Mouse (Mus musculus): Measurements from ENCODE around the gene Gnaq.
"Not testable (repeated sequence)": the region's sequence is repeated elsewhere in the genome, so short reads cannot be mapped to it uniquely, and the experiment has no call there.

Gnaq gene

DNA sequence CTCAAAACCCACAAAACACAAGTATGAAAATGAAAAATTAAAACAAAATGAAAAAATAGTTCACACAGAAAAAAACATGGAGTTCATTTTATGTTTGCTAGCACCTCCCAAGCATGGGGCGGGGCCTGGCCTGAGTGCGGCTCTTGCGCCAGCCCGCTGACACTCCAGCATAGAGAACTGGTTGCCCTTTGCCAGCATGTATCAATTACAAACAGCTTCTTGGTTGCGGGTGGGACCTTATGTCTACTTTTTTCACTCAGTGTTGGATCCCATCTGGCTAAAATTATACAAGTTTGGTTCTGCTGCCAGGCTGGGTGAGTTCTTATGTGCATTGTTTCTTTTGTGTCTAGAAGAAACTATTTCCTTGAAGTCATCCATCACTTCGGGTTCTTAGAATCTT, 14.8 kb downstream of the Gnaq start:
- in situ Hi-C loops (cut with MboI) = no loop called here

DNA sequence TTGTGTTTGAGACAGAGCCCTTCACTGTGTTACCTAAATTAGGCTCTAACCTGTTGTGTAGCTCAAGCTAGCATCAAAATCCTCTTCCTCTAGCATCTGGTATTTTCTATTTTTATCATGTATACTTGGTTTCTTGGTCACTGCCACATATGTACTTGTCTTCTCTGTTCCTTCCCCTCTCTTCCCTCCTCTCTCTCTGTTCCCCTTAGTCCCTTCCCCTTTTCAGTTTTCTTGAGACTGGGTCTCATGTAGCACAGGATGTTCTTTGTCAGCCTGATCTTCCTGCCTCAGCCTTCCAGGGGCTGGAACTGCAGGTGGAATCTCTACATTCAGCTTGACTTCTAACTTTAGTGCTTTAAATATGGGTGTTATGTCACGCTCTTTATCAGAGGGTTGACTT, 16.5 kb downstream of the Gnaq start:
- in situ Hi-C loops (cut with MboI) = no loop called here

DNA sequence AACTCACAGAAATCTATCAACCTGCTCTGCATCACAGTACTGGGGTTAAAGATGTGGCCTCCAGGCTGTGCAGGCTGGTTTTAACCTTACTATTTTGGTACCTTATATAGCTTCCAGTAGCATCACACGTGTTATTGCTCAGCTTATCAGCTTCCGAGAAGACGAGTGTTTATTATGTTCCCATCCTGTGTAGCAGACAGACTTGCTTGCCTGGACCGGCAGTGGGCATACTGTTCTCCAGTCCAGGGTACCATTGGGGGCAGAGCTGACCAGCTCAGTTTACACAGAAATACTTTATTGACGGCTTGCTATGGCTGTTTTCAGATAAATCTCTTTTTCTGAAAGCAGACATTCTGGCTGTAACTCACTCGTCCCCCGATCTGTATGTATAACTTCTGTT, 17.7 kb downstream of the Gnaq start:
- in situ Hi-C loops (cut with MboI) = no loop called here

DNA sequence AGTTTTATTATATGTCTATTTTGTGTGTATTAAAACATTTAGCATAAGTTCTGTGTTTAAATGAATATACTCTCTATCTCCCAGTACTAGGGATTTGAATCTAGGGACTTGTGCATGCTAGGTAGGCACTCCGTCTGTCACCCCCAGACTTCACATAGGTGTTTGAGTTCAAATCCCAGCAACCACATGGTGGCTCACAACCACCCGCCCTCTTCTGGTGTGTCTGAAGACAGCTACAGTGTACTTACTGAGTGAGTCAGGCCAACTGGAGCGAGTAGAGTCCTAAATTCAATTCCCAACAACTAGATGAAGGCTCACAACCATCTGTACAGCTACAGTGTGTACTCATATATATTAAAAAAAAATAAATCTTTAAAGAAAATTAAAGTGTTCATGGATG, 21.2 kb downstream of the Gnaq start:
- in situ Hi-C loops (cut with MboI) = no loop called here

DNA sequence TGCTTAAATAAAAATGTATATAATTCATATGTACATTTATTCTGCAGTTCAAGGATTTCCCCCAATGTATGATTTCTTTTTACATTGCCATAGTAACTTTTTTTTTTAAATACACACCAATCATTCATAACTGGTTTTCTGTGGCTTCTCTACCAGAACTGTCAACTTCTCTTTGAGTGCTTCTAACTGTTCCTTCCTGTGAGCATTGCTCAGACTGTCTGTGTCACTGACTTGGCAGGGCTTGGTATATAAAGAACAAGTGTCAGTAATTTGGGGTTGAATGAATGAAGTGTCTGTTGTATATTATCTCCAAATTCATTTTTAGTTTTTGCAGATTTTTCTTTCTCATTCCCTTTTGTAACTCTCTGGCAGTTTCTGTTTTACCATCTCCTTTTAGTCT, 21.8 kb downstream of the Gnaq start:
- in situ Hi-C loops (cut with MboI) = no loop called here

DNA sequence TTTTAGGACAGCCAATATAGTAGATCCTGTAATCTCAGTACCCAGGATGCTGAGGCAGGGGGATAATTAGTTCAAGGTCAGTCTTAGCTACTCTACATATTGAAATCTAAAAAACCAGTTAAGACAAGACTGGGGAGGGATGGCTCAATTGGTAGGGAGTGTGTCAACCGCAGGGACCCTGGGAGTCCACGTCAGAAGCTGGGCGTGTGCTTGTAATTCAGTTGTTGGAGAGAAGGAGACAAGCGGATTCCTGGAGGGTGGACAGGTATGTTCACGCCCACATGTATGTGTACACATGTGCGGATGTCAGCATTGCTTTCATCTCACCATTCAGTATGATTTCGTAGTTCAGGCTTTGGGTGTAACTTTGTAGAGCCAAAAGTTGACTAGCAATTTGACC, 24.5 kb downstream of the Gnaq start:
- in situ Hi-C loops (cut with MboI) = no loop called here

DNA sequence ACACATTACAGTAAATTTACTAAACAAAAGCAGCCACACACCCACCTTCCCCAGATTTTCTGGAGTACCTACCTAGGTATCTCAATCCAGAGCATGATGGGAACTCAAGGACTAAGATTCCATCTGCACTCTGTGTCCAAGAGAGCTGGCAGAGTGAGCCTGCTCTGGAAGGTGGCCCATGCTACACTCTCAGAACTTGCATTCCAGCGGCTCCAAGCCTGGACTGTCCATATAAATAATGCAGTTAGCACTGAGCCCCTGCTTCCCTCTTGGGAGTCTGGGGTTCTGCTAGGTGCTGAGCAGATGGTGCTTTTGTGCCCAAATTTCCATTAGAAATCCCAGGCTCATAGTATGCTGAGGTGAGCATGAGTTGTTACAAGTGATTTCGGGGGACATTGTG, 28.1 kb downstream of the Gnaq start:
- in situ Hi-C loops (cut with MboI) = no loop called here

DNA sequence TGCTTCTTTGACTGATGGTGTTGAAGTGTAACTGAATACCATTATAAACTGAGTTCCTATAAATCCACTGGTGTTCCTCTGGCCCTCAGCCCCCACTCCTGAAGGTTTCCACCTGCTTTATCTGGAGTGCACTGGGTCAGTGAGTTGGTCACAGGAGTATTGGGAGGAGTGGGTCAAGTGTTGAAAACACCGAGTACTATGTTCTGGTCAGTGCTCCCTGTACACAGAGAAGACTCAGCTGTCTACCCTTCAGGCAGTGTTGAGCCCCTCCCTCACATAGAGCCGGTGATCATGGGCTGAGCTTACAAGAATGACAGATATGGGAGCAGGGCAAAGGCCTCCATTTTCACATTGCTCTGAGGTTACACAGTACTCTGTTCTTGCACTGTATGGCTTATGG, 28.6 kb downstream of the Gnaq start:
- in situ Hi-C loops (cut with MboI) = no loop called here

DNA sequence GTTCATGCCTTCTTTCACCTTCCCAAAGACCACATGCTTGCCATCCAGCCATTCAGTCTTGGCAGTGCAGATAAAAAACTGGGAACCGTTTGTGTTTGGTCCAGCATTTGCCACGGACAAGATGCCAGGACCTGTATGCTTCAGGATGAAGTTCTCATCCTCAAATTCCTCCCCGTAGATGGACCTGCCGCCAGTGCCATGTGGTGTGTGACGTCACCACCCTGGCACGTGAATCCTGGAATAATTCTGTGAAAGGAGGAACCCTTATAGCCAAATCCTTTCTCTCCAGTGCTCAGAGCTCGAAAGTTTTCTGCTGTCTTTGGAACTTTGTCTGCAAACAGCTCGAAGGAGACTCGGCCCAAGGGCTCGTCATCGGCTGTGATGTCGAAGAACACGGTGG, 31.8 kb downstream of the Gnaq start:
- in situ Hi-C loops (cut with MboI) = not testable (repeated sequence)

DNA sequence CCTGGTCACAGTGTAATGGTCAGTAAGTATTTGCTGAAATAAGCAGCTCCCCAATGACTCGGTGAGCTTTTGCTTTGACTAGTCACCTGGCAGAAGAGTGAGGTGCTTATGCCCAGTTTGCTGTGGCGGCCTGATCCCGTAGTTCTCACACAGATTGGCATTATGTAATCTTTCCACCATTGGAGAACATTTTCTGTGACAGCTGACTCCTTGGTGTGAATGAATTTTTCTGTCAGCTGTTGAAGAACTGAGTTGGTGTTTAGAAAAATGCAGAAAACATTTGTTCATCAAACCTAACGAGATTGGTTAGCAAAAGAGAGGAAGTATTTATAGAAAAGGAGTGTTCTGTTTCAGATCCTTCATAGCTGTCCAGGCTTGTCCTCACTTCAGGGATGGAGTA, 34.6 kb downstream of the Gnaq start:
- in situ Hi-C loops (cut with MboI) = no loop called here

DNA sequence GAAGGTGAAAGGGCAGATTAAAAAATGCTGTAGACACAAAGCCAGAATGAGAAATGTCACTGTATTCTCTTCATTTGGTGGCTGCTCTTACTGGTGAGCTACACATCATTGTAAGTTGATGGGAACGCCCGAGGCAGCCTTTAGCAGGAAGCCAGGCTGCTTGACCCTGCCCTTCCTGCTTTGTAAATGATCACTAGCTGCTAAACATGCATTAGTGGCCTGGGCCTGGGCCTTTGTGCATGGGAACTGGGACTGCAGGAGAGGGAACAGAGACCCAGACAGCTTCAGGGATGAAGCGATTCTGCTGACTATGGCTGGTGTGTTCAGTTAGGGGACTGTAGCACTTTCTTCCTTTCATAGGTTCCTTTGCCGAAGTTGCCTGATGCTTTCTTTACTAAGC, 35.6 kb downstream of the Gnaq start:
- in situ Hi-C loops (cut with MboI) = no loop called here

DNA sequence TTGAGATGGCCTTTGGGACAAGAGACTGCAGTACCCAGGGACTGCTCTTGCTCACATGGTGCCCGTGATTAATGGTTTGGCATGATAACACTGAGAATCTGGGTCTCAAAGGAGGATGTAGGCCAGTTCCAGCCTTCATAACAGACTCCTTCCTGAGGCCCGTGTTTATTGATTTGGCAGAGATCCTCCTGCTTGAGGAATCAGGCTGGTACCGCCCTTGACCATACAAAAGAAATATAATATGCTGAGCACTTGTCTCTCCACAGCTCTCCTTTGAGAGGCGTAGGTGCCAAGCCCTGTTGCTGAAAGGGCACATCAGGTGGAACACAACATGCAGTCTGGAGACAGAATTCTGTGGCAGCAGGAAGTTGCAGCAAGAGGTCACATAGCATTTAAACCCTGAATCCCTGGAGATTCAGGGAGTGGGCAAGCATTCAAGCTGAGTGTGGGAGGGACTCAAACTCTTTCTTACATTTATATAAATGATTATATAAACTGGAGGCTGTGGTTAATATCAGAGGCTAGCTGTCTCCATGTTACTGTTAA, 36.1 kb downstream of the Gnaq start:
- in situ Hi-C loops (cut with MboI) = no loop called here

DNA sequence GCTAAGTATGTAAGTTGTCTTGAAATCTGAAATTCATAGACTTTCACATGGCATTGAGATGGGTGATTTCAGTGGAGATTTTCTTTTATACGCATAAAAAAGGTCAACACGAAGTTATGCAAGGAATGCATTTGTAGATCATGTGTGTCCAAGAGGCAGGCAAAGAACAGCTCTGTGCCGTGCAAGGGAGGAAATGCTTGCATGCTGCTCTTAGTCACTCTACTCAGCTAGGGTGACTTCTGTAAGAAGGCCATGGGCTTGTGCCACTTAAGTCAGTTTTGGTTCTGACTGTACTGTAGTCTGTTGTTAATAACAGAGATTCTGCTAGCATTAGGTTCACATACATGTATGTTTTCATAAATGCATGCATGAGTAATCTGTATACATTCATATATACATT, 38.1 kb downstream of the Gnaq start:
- in situ Hi-C loops (cut with MboI) = no loop called here

DNA sequence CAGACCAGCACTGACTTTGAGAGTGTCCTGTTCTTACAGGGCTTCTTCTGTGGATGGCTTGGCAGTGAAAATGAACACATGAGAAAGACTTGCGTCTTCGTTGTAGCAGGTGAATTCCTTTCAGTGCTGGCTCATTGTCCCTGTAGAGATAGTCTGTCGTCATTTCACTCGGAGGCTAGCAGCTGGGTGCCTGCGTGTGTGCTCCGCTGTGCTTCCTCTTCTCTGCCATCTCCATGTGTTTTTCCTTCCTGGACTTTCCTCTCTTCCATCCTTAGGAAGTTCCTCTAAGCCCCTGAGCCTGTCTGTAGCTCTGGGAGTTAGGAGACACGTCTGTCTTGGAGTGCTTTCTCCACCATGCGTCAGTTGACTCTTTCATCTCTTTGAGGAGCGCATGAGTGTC, 41.1 kb downstream of the Gnaq start:
- in situ Hi-C loops (cut with MboI) = no loop called here

DNA sequence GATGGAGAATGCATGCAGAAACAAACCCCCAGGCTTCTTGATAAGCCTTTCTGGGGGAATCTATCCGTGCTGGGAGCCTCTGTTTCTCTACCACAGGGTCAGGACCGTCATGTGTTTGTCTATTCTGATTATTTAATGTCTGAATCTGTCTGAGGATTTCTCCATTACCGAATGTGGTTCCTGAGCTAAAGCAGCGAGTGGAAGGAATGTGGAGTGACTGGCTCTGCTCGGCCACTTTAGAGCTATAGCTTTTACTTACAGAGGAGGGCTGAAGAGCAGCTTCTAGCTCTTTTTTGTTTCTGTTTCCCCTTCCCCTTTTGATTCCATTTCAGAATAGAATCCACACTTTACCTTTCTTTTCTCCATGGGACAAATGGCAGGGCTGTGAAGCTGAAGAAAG, 43.8 kb downstream of the Gnaq start:
- in situ Hi-C loops (cut with MboI) = no loop called here

DNA sequence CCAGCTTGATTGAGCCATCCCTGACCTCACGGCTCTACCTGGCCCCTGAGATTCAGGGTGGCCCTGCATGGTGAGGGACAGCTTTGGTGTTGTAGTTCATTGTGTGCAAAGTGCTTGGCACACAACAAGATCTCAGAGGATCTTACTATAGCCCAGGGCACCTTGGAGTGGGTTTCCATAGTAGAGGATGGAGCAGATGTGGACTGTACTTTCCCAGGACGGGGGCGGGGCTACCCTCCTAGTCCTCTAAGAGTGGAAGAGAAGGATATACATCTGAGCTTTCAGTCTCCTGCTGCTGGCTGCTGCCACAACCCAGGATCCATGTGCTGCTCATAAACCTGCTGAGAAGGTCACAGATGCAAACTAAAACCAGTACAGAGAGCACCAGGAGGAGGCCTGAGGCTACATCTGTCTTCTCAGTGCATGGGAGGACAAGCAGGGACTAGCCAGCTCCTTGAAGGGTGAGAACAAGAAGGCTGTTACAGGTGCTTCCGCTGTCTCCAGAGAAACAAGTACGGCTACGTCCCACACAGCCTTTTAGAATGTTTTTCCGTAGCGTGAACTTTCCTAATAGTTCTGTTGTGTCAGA, 44.6 kb downstream of the Gnaq start:
- in situ Hi-C loops (cut with MboI) = no loop called here

DNA sequence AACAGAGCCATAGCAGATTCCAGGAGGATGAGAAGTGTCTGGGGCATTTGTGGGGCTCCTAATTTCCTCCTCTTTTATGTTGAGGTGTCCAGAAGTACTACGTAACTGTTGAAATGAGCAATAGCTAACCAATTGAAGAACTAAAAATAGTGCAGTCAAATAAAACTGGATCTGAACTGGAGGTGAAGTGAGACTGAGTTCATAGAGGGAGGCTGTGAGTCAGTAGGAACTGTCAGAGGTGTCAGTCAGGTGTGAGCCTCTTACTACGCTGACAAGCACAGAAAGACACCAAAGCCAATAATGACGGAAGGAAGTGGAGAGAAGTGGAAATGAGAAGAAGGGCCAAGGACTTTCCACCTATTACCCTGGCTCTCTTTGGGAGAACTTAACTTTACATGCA, 48.6 kb downstream of the Gnaq start:
- in situ Hi-C loops (cut with MboI) = no loop called here

DNA sequence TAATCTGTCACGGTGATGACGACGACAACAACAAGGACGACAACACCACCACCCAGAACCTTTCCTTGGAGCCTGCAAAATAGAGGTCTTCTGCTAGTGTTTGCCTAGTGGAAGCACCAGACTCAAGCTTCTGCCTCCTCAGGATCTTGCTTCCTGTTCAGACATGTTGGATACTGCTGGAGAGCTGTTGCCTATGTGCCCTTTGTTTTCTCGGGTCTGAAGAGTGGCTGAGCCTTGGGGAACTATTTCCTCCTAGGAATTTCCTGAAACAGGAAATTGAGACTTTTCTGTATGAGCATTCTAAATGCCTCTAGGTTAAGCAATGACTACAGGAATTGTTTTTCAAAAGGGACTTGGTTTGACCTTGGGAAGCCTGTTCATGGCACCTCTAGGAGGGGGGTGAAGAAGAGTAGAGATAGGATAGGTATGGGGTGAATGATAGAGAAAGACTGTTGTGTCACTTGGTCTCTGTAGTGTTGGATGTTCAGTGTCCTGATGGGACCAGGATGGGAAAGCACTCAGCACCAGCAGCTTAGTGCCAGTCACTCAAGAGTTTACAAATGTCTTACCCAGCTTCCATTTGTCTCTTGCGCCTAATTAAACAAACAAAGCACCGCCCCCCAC, 49.3 kb downstream of the Gnaq start:
- in situ Hi-C loops (cut with MboI) = no loop called here

DNA sequence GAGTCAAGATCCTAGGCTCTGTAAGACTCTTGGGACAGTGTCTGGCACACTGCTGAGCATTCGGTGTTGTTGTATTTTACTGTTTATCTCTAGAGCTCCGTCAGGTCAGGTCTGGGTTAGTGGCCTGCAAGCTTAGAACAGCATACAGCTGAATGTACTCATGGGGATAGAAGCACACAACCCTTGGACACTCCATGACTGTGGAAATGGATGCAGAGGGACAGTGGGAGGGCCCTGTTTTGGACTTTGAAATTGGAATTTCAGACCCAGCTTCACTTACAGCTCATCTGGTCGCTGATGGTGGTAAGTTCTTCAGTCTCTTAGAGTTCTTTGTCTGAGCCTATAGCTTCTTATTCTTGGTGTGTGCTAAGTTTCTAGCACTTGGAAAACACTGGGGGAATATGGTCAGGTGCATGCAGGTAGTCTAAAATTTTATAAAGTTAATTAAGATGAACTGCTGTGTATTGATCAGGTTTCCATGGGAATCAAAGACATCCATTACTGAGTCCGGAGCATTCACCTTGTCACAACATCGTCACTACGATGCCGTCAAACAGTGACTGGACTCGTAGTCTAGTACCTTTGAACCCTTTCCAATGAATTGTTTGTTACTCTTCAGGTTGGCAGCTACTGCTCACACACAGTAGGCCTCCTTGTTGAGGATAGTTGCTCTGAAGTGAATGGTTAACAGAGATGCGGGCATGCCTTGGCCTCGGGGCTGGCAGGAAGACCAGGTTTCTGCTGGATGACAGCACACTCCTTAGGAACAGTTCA, 51.1 kb downstream of the Gnaq start:
- in situ Hi-C loops (cut with MboI) = no loop called here

DNA sequence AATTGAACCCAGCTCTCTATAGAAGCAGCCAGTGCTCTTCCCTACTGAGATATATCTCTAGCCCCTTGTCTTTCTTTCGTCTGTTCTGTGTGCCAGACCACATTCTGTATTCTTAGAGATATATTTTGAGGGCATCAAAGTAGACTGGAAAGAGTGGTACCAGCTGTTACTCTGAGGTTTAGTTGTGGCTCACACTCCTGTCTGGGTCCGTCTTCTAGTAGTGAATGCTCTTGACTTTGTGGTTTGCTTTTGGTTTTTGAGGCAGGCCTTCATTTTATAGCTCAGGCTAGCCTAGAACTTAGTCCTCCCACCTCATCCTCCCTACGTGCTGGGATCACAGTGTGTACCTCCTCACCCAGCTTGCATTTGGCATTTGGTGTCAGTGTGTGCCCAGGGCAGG, 54.4 kb downstream of the Gnaq start:
- in situ Hi-C loops (cut with MboI) = no loop called here

DNA sequence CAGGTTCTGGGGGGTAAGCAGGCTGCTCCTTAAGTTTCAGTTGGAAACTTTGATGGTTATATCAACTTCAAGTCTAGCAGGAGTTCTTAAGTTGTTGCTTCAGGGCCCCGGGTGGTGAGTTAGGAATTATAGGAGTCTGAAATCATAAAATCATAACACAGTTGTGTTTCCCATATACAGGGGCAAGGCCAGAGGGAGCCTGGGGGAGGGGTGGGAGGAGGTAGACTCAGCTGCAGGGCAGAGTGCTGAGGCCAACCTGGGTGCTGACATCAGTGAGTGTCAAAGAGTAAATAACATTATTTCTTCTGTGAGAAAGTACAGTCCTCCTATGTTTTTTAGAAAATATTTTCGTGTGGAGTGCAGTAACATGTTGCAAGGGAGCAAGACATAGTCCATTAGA, 55.3 kb downstream of the Gnaq start:
- in situ Hi-C loops (cut with MboI) = no loop called here

DNA sequence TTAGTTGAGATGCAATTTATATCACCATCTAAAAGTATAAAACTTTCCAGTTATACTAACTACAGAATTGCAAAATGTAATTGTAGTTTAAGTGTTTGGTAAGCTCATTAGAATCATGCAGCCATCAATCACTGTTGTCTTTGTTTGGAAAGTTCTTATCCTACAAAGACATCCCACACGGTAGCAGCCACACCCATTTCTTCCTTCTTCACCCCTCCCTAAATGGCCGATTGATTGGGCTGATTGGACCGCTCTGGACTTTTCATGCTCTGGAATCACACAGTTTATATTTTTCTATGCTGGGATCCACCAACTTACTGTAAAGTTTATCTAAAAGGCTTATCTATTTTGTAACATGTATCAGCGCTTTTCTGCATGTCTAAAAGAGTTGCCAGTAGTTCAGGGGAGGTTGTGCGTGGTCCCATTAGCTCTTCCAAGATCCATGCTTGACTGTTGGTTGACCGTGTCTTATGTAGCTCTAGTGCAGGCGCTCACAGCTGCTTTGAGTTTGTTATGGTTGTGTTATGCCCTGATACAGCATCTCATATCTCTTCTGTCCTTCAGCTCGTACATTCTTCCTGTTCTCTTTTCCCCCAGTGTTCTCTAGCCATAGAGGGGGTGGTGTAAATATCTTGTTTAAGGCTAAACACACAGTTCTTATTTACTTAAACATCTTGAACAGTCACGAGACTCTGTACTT, 56.6 kb downstream of the Gnaq start:
- in situ Hi-C loops (cut with MboI) = no loop called here

DNA sequence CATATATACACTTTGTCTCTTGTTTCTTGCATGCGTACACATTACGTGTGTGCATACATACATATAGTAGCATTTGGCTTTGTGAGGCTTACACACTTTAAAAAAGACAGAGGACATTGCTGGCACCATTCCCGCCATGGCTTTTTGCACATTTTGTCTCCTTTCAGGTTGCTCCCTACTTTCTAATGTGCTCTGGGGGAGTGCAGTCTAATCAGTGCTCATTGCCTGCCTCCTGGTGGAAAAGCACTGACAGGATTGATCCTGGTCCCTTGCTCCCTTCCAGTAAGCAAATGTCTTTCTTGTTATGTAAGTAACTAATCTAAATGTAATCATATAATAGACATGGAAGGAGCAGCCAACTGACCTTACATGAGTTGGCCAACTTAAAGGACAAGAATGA, 65.5 kb downstream of the Gnaq start:
- in situ Hi-C loops (cut with MboI) = no loop called here
